Mouse (Mus musculus) liver, embryonic 13.5 days (tissue): ENCODE results near the gene Cemip2. TPM values are rescaled to one million over a fixed set of nuclear protein-coding genes. Genes with fewer than 3 reads are reported as not detected.

Experiments
- ATAC-seq: fragments of 200-750 bp; cut with Nextera tagmentation; 2 replicates; pipeline ENCODE4 v1.8.0; 2017; ENCODE audit warnings: low read depth, mild to moderate bottlenecking, moderate number of reproducible peaks, moderate library complexity
- DNase-seq: peaks from one replicate; pipeline ENCODE4 v3.0.0; 2022
- H3K27ac ChIP-seq: fragments of 300-500 bp; sonication (generic); 2 replicates; pipeline ENCODE4 v1.5.1; 2015; ENCODE audit warnings: moderate library complexity, mild to moderate bottlenecking, inconsistent platforms
- H3K27me3 ChIP-seq: fragments of 300-500 bp; sonication (generic); 2 replicates; pipeline ENCODE4 v1.6.1; 2015; ENCODE audit warnings: mild to moderate bottlenecking, inconsistent platforms
- H3K36me3 ChIP-seq: fragments of 300-500 bp; sonication (generic); 2 replicates; pipeline ENCODE4 v1.6.1; 2015; ENCODE audit warnings: mild to moderate bottlenecking, inconsistent platforms
- H3K4me1 ChIP-seq: fragments of 300-500 bp; sonication (generic); replicated peaks from 2 replicates; pipeline ENCODE4 v1.6.1; 2015; ENCODE audit warnings: inconsistent platforms
- H3K4me2 ChIP-seq: fragments of 300-500 bp; sonication (generic); 2 replicates; pipeline ENCODE4 v1.6.1; 2015; ENCODE audit warnings: inconsistent platforms, mild to moderate bottlenecking, moderate library complexity
- H3K4me3 ChIP-seq: fragments of 300-500 bp; sonication (generic); replicated peaks from 2 replicates; pipeline ENCODE4 v1.5.1; 2015; ENCODE audit warnings: mild to moderate bottlenecking, inconsistent platforms
- H3K9ac ChIP-seq: fragments of 300-500 bp; sonication (generic); 2 replicates; pipeline ENCODE4 v1.6.1; 2015; ENCODE audit warnings: mild to moderate bottlenecking, inconsistent platforms
- H3K9me3 ChIP-seq: fragments of 300-500 bp; sonication (generic); replicated peaks from 2 replicates; pipeline ENCODE4 v1.6.1; 2016; ENCODE audit warnings: inconsistent platforms
- WGBS: fragments of 180-500 bp; shearing (Covaris S2); methylation state at CpG from one replicate; pipeline ENCODE4 v1.1.7; 2015; ENCODE audit not compliant: insufficient replicate concordance; 5-methylcytosine and 5-hydroxymethylcytosine counted together
- polyA plus RNA-seq: library from polyadenylated mRNA; unstranded; fragments of >200 nt; fragmentation: Nextera tagmentation; extraction: Ambion mirVana; gene quantifications from 2 replicates; pipeline ENCODE4 v1.2.1, GENCODE M21; 2015

Cemip2 gene
- polyA plus RNA-seq = 7.2 and 8.7 TPM in 2 replicates

GRCm38 (mm10) chr19:21778147-21778917, at the start of gene Cemip2:
TSS of gene Cemip2 (plus strand) at chr19:21778342.
- Histone ChIP-seq H3K9me3 (no peaks in the 10 kb centered on the region), H3K9ac (peak within 1 kb of the TSS; percentile 79), H3K4me2 (peak within 1 kb of the TSS; percentile 96), H3K4me3 (peak within 1 kb of the TSS; percentile 80), H3K4me1 (peaks cover 27% of the 10 kb centered on the region), H3K36me3 (no peaks in the 10 kb centered on the region), H3K27ac (peak within 1 kb of the TSS; percentile 61), H3K27me3 (peaks cover 23% of the 10 kb centered on the region)
- peak; percentile 97 for ATAC-seq
- WGBS = under 1% methylated on average over 74 of the region's 75 CpGs
- peak; percentile 88 for DNase-seq

GRCm38 (mm10) chr19:21728342-21728741, 49.8 kb upstream of the Cemip2 start:
- ATAC-seq = no peak
- Histone ChIP-seq H3K27ac (no peak overlapping the region), H3K9ac (no peak overlapping the region), H3K4me3 (no peak overlapping the region), H3K4me2 (no peak overlapping the region), H3K27me3 (no peaks in the 10 kb centered on the region), H3K36me3 (no peaks in the 10 kb centered on the region), H3K4me1 (no peaks in the 10 kb centered on the region), H3K9me3 (no peaks in the 10 kb centered on the region)
- 75% methylated on average over 6 of the region's 6 CpGs for WGBS
- no peak for DNase-seq

GRCm38 (mm10) chr19:21731887-21732286, 46.3 kb upstream of the Cemip2 start:
- Histone ChIP-seq H3K36me3 (no peaks in the 10 kb centered on the region), H3K4me1 (0 out of 2 replicates have a peak, but pooled peaks cover under 1% of the 10 kb centered on the region), H3K27ac (no peak overlapping the region), H3K27me3 (no peaks in the 10 kb centered on the region), H3K4me2 (no peak overlapping the region), H3K4me3 (no peak overlapping the region), H3K9ac (no peak overlapping the region), H3K9me3 (no peaks in the 10 kb centered on the region)
- ATAC-seq = no peak
- WGBS = 73% methylated on average over 5 of the region's 5 CpGs
- no peak for DNase-seq

GRCm38 (mm10) chr19:21733176-21733575, 45.0 kb upstream of the Cemip2 start:
- H3K4me2 ChIP-seq = no peak overlapping the region
- DNase-seq (no peak), ATAC-seq (no peak)
- WGBS = 81% methylated on average over 2 of the region's 2 CpGs
- peaks cover 10% of the 10 kb centered on the region; the same call in 1 of the 2 replicates for H3K4me1 ChIP-seq
- no peaks in the 10 kb centered on the region for H3K36me3 ChIP-seq
- H3K27ac ChIP-seq = no peak overlapping the region
- H3K9me3 ChIP-seq = no peaks in the 10 kb centered on the region
- no peak overlapping the region for H3K4me3 ChIP-seq
- no peak overlapping the region for H3K9ac ChIP-seq
- no peaks in the 10 kb centered on the region for H3K27me3 ChIP-seq

GRCm38 (mm10) chr19:21734112-21734511, 44.0 kb upstream of the Cemip2 start:
- DNase-seq (no peak), ATAC-seq (no peak)
- Histone ChIP-seq H3K4me1 (peaks cover 12% of the 10 kb centered on the region; the same call in 1 of the 2 replicates), H3K27me3 (no peaks in the 10 kb centered on the region), H3K27ac (no peak overlapping the region), H3K9me3 (no peaks in the 10 kb centered on the region), H3K4me2 (no peak overlapping the region), H3K36me3 (no peaks in the 10 kb centered on the region), H3K4me3 (no peak overlapping the region), H3K9ac (no peak overlapping the region)
- WGBS = 41% methylated on average over 5 of the region's 5 CpGs

- no peaks in the 10 kb centered on the region for H3K36me3 ChIP-seq
- ATAC-seq (peak; percentile 67), DNase-seq (peak; percentile 10)
- WGBS = 12% methylated on average over 18 of the region's 18 CpGs
- H3K27ac ChIP-seq = 0 out of 2 replicates have a peak overlapping the region, but pooled peaks have one; percentile 12
- H3K4me1 ChIP-seq = peaks cover 12% of the 10 kb centered on the region; the same call in 1 of the 2 replicates
- H3K4me3 ChIP-seq = peak overlapping the region; percentile 34
- no peaks in the 10 kb centered on the region for H3K27me3 ChIP-seq
- H3K9me3 ChIP-seq = no peaks in the 10 kb centered on the region
- H3K4me2 ChIP-seq = peak overlapping the region; percentile 54
- H3K9ac ChIP-seq = 0 out of 2 replicates have a peak overlapping the region, but pooled peaks have one; percentile 26
Measured at GRCm38 (mm10) chr19:21737446-21737845, 40.7 kb upstream of the Cemip2 start.

- Histone ChIP-seq H3K36me3 (no peaks in the 10 kb centered on the region), H3K4me2 (peak overlapping the region; percentile 54), H3K4me3 (peak overlapping the region; percentile 34), H3K27me3 (no peaks in the 10 kb centered on the region), H3K4me1 (peaks cover 12% of the 10 kb centered on the region; the same call in 1 of the 2 replicates), H3K9ac (0 out of 2 replicates have a peak overlapping the region, but pooled peaks have one; percentile 26), H3K27ac (peak overlapping the region; percentile 19; the same call in 1 of the 2 replicates), H3K9me3 (no peaks in the 10 kb centered on the region)
- WGBS = 29% methylated on average over 17 of the region's 17 CpGs
- no peak for ATAC-seq
- DNase-seq = no peak
Measured at GRCm38 (mm10) chr19:21737881-21738590, 40.1 kb upstream of the Cemip2 start.

GRCm38 (mm10) chr19:21738591-21739280, 39.4 kb upstream of the Cemip2 start:
- Histone ChIP-seq H3K4me3 (no peak overlapping the region), H3K36me3 (no peaks in the 10 kb centered on the region), H3K9me3 (no peaks in the 10 kb centered on the region), H3K4me1 (peaks cover 12% of the 10 kb centered on the region; the same call in 1 of the 2 replicates), H3K4me2 (no peak overlapping the region), H3K27me3 (no peaks in the 10 kb centered on the region), H3K27ac (0 out of 2 replicates have a peak overlapping the region, but pooled peaks have one; percentile 19), H3K9ac (no peak overlapping the region)
- WGBS = 73% methylated on average over 18 of the region's 18 CpGs
- no peak for ATAC-seq
- DNase-seq = no peak

GRCm38 (mm10) chr19:21742138-21742537, 36.0 kb upstream of the Cemip2 start:
- ATAC-seq (no peak), DNase-seq (no peak)
- Histone ChIP-seq H3K4me3 (no peak overlapping the region), H3K4me2 (no peak overlapping the region), H3K27me3 (no peaks in the 10 kb centered on the region), H3K9ac (no peak overlapping the region), H3K9me3 (no peaks in the 10 kb centered on the region), H3K36me3 (no peaks in the 10 kb centered on the region), H3K27ac (no peak overlapping the region), H3K4me1 (peaks cover 8% of the 10 kb centered on the region; the same call in 1 of the 2 replicates)
- 79% methylated on average over 12 of the region's 12 CpGs for WGBS

- 76% methylated on average over 2 of the region's 2 CpGs for WGBS
- DNase-seq = no peak
- no peaks in the 10 kb centered on the region for H3K4me1 ChIP-seq
- H3K9me3 ChIP-seq = no peaks in the 10 kb centered on the region
- H3K27me3 ChIP-seq = no peaks in the 10 kb centered on the region
- no peak overlapping the region for H3K27ac ChIP-seq
- no peak for ATAC-seq
- H3K9ac ChIP-seq = no peak overlapping the region
- H3K4me2 ChIP-seq = no peak overlapping the region
- H3K4me3 ChIP-seq = no peak overlapping the region
- H3K36me3 ChIP-seq = no peaks in the 10 kb centered on the region
Measured at GRCm38 (mm10) chr19:21745586-21745985, 32.6 kb upstream of the Cemip2 start.

GRCm38 (mm10) chr19:21747356-21747755, 30.8 kb upstream of the Cemip2 start:
- H3K4me2 ChIP-seq = no peak overlapping the region
- H3K4me1 ChIP-seq = no peaks in the 10 kb centered on the region
- H3K27ac ChIP-seq = no peak overlapping the region
- no peaks in the 10 kb centered on the region for H3K27me3 ChIP-seq
- no peak overlapping the region for H3K4me3 ChIP-seq
- peak; percentile 5 for DNase-seq
- WGBS = 18% methylated on average over 4 of the region's 4 CpGs
- H3K9me3 ChIP-seq = no peaks in the 10 kb centered on the region
- no peak overlapping the region for H3K9ac ChIP-seq
- no peak for ATAC-seq
- no peaks in the 10 kb centered on the region for H3K36me3 ChIP-seq
